Mouse (Mus musculus) heart, embryonic 13.5 days (tissue): ENCODE results near the gene Iqca. TPM values are rescaled to one million over a fixed set of nuclear protein-coding genes. Genes with fewer than 3 reads are reported as not detected.

ENCODE experiments used
- ATAC-seq: fragments of 200-750 bp; cut with Nextera tagmentation; 2 replicates; pipeline ENCODE4 v1.8.0; 2017; ENCODE audit warnings: moderate TSS enrichment; ENCODE audit not compliant: insufficient number of reproducible peaks, low FRiP score, low TSS enrichment; ENCODE audit errors: extremely low read depth
- H3K27ac ChIP-seq: fragments of 300-500 bp; sonication (generic); replicated peaks from 2 replicates; pipeline ENCODE4 v1.5.1; 2015; ENCODE audit warnings: moderate library complexity, mild to moderate bottlenecking, inconsistent platforms
- H3K27me3 ChIP-seq: fragments of 300-500 bp; sonication (generic); replicated peaks from 2 replicates; pipeline ENCODE4 v1.6.1; 2015; ENCODE audit warnings: mild to moderate bottlenecking, inconsistent platforms
- H3K36me3 ChIP-seq: fragments of 300-500 bp; sonication (generic); 2 replicates; pipeline ENCODE4 v1.6.1; 2015; ENCODE audit warnings: mild to moderate bottlenecking, inconsistent platforms
- H3K4me1 ChIP-seq: fragments of 300-500 bp; sonication (generic); 2 replicates; pipeline ENCODE4 v1.6.1; 2015; ENCODE audit warnings: inconsistent platforms
- H3K4me2 ChIP-seq: fragments of 300-500 bp; sonication (generic); 2 replicates; pipeline ENCODE4 v1.6.1; 2015; ENCODE audit warnings: inconsistent platforms, mild to moderate bottlenecking, moderate library complexity
- H3K4me3 ChIP-seq: fragments of 300-500 bp; sonication (generic); 2 replicates; pipeline ENCODE4 v1.5.1; 2015; ENCODE audit warnings: moderate library complexity, mild to moderate bottlenecking, inconsistent platforms
- H3K9ac ChIP-seq: fragments of 300-500 bp; sonication (generic); 2 replicates; pipeline ENCODE4 v1.6.1; 2015; ENCODE audit warnings: inconsistent platforms, mild to moderate bottlenecking, moderate library complexity
- H3K9me3 ChIP-seq: fragments of 300-500 bp; sonication (generic); 2 replicates; pipeline ENCODE4 v1.6.1; 2016; ENCODE audit warnings: inconsistent platforms
- WGBS: fragments of 180-500 bp; shearing (Covaris S2); methylation state at CpG from one replicate; pipeline ENCODE4 v1.1.7; 2015; ENCODE audit warnings: mixed read lengths; 5-methylcytosine and 5-hydroxymethylcytosine counted together
- polyA plus RNA-seq: library from polyadenylated mRNA; unstranded; fragments of >200 nt; fragmentation: Nextera tagmentation; extraction: Ambion mirVana; gene quantifications from 2 replicates; pipeline ENCODE4 v1.2.1, GENCODE M21; 2015

Gene Iqca
- polyA plus RNA-seq: 0.06 and 0.33 TPM in 2 replicates

GRCm38 (mm10) chr1:90153099-90153744 lies at the start of gene Iqca:
Gene Iqca (minus strand): TSS chr1:90153401.
- Histone ChIP-seq H3K9ac (peak within 1 kb of the TSS; percentile 41; the same call in 1 of the 2 replicates), H3K4me3 (peak within 1 kb of the TSS; percentile 34), H3K27ac (peak within 1 kb of the TSS; percentile 45), H3K4me2 (peak within 1 kb of the TSS; percentile 62), H3K36me3 (no peaks in the 10 kb centered on the region), H3K27me3 (peaks cover 86% of the 10 kb centered on the region), H3K4me1 (peaks cover 33% of the 10 kb centered on the region), H3K9me3 (no peaks in the 10 kb centered on the region)
- 3% methylated on average over 18 of the region's 18 CpGs for WGBS
- 0 out of 2 replicates have a peak, but pooled peaks have one; percentile 17 for ATAC-seq

DNA sequence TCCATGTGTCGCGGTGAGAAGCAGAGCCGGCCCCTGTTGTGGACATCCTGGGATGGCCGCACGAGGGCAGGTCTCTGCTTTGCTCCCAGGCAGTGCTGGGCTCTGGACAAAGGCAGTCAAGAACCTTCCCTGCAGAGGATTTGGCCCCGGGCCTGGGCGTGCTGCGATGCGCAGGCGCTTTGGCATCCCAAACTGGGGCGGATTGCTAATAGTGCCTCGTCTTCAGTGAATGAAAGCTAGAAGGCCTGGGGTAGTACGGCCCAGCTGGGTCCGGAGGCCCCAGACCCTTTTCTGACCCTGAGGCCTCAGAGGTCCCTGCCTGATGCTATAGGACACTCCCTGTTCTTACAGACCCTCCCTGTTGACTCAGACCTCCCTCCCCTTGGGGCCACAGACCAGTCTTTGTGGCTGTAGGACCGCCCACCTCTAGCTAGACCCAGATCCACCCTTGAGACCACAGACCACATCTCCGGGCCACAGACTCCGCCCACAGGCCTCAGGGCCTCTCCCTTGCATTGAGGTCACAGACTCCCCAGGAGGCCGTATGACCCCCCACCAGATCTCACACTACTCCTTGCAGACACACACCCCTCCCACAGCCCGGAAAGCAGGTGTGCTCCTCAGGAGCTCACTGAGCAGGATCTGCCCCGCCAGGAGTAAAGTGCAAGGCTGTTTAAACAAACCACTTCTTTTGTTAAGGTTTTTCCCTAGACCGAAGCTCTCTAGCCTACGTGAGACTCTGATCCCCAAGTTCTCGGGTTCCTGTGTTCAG lies 49.2 kb upstream of the Iqca start:
- H3K4me3 ChIP-seq: peak overlapping the region; percentile 64
- H3K27me3 ChIP-seq: peaks cover 36% of the 10 kb centered on the region
- no peaks in the 10 kb centered on the region for H3K36me3 ChIP-seq
- H3K4me2 ChIP-seq: peak overlapping the region; percentile 70
- peak overlapping the region; percentile 64 for H3K9ac ChIP-seq
- no peaks in the 10 kb centered on the region for H3K9me3 ChIP-seq
- peaks cover 40% of the 10 kb centered on the region for H3K4me1 ChIP-seq
- WGBS: 10% methylated on average over 23 of the region's 23 CpGs
- peak; percentile 63 for ATAC-seq
- peak overlapping the region; percentile 48; the same call in 1 of the 2 replicates for H3K27ac ChIP-seq

GRCm38 (mm10) chr1:90201655-90202054 lies 48.5 kb upstream of the Iqca start:
- Histone ChIP-seq H3K4me2 (peak overlapping the region; percentile 70), H3K9ac (no peak overlapping the region), H3K27me3 (peaks cover 36% of the 10 kb centered on the region), H3K36me3 (no peaks in the 10 kb centered on the region), H3K4me1 (peaks cover 33% of the 10 kb centered on the region), H3K9me3 (no peaks in the 10 kb centered on the region), H3K27ac (no peak overlapping the region), H3K4me3 (no peak overlapping the region)
- 52% methylated on average over 2 of the region's 2 CpGs for WGBS
- ATAC-seq: no peak

GRCm38 (mm10) chr1:90201246-90201645 lies 48.0 kb upstream of the Iqca start:
- Histone ChIP-seq H3K4me2 (no peak overlapping the region), H3K27ac (no peak overlapping the region), H3K9me3 (no peaks in the 10 kb centered on the region), H3K9ac (no peak overlapping the region), H3K27me3 (peaks cover 36% of the 10 kb centered on the region), H3K4me1 (peaks cover 30% of the 10 kb centered on the region), H3K36me3 (no peaks in the 10 kb centered on the region), H3K4me3 (no peak overlapping the region)
- WGBS: 71% methylated on average over 5 of the region's 5 CpGs
- ATAC-seq: no peak

DNA sequence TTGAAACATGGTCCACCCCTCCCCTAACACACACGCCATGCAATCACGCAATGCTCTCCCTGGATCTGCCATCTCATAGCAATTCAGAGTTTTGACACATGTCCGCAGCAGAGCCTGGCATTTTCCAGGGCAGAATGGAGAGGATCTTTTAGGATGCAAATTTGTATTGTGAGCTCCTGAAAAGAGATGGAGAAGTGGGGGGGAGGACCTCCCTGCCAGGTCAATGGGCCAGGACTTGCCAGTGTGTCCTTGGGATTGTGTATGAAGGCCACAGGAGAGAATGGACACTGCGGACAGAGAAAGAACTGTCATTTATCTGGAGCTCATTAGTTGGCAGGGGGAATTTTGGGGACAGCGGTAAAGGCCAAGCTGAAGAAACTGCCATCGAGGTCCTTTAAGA lies 35.8 kb upstream of the Iqca start:
- H3K36me3 ChIP-seq: no peaks in the 10 kb centered on the region
- H3K9me3 ChIP-seq: 0 out of 2 replicates have a peak, but pooled peaks cover 9% of the 10 kb centered on the region
- H3K27me3 ChIP-seq: peaks cover 14% of the 10 kb centered on the region; the same call in 1 of the 2 replicates
- no peaks in the 10 kb centered on the region for H3K4me1 ChIP-seq
- ATAC-seq: no peak
- no peak overlapping the region for H3K4me2 ChIP-seq
- no peak overlapping the region for H3K27ac ChIP-seq
- 90% methylated on average over 6 of the region's 6 CpGs for WGBS
- no peak overlapping the region for H3K4me3 ChIP-seq
- H3K9ac ChIP-seq: no peak overlapping the region

DNA sequence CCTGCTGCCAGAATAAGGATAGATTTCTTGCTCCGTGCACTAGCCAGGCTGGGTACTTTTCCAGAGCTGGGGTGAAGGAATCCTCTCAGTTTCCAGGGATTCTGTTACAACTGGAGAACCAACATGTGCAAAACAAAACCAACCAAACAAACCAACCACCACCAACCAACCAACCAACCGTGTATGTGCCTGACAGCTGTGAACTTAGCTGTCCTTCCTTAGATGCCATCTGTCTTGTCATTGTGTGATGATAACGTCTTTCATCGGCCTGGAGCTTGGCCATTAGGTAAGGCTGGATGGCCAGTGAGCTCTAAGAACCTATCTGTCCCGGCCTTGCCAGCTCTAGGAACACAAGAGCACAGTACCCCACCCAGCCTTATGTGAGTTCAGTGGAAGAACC lies 33.7 kb upstream of the Iqca start:
- peaks cover 22% of the 10 kb centered on the region; the same call in 1 of the 2 replicates for H3K27me3 ChIP-seq
- 0 out of 2 replicates have a peak, but pooled peaks cover 5% of the 10 kb centered on the region for H3K9me3 ChIP-seq
- 68% methylated on average over 5 of the region's 5 CpGs for WGBS
- no peak overlapping the region for H3K27ac ChIP-seq
- no peak overlapping the region for H3K9ac ChIP-seq
- no peak overlapping the region for H3K4me3 ChIP-seq
- no peak overlapping the region for H3K4me2 ChIP-seq
- H3K4me1 ChIP-seq: no peaks in the 10 kb centered on the region
- ATAC-seq: no peak
- no peaks in the 10 kb centered on the region for H3K36me3 ChIP-seq

DNA sequence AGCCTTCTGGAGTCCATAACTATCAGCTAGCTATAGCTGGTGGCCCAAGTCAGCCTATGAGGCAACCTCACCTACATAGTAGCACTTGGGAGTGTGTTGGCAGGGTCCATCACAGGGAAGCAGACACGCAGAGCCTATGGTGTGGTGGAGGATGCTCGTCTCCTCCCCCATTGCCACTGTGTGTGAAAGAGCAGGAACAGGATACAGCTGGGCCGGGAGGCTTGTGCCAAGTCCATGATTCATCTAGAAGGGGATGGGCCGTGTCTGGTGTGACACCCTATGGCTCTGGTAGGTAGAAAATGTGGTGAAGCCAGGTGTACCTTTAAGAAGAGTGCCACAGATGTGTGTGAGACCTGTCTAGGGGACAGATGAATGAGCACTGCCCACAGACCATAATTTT lies 33.0 kb upstream of the Iqca start:
- no peak for ATAC-seq
- Histone ChIP-seq H3K9ac (no peak overlapping the region), H3K4me1 (no peaks in the 10 kb centered on the region), H3K4me3 (no peak overlapping the region), H3K4me2 (no peak overlapping the region), H3K9me3 (0 out of 2 replicates have a peak, but pooled peaks cover 5% of the 10 kb centered on the region), H3K36me3 (no peaks in the 10 kb centered on the region), H3K27me3 (peaks cover 17% of the 10 kb centered on the region; the same call in 1 of the 2 replicates), H3K27ac (no peak overlapping the region)
- WGBS: 76% methylated on average over 4 of the region's 4 CpGs

DNA sequence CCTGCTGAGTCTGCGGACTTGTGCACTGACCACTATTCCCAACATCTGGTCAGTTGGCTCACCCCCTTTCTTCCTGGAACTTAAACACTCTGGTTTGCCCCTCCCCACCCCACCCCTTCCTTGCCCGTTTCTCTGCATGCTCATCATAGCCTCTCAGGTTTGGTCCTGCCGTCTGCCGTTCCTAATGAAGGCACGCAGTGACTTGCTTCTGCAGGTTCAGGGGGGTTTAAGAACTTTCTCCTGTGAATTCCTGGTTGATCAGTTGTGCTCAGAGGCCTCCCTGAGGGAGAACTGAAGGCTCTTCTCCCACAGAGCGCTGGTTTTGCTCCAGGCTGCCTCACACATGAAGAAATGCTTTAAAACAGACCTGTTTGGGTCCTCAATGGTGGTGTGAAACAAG lies 30.4 kb upstream of the Iqca start:
- peaks cover 22% of the 10 kb centered on the region; the same call in 1 of the 2 replicates for H3K27me3 ChIP-seq
- H3K9me3 ChIP-seq: 0 out of 2 replicates have a peak, but pooled peaks cover 5% of the 10 kb centered on the region
- no peak overlapping the region for H3K9ac ChIP-seq
- no peak overlapping the region for H3K4me3 ChIP-seq
- no peaks in the 10 kb centered on the region for H3K36me3 ChIP-seq
- 58% methylated on average over 6 of the region's 6 CpGs for WGBS
- H3K27ac ChIP-seq: no peak overlapping the region
- H3K4me2 ChIP-seq: no peak overlapping the region
- H3K4me1 ChIP-seq: no peaks in the 10 kb centered on the region
- no peak for ATAC-seq

DNA sequence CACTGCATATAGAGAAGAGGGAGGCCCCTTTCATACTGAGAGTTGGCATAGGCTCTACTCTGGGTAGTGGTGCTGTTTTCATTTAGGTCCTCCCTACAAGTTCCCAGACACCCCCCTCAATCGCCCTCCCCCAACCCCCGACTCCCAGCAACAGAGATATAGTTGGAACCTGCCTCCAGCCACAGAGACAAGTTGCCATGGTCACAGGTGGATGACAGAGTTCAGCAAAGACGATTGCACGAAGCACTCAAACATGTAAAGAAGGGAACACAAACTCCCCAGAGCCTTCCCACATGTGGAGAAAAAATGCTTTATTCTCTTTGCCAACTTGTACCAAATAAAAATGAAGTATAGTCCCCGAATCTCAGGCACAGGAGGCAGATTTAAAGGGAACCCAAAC lies 29.3 kb upstream of the Iqca start:
- H3K9me3 ChIP-seq: 0 out of 2 replicates have a peak, but pooled peaks cover 5% of the 10 kb centered on the region
- 45% methylated on average over 5 of the region's 5 CpGs for WGBS
- H3K9ac ChIP-seq: no peak overlapping the region
- no peak for ATAC-seq
- H3K36me3 ChIP-seq: no peaks in the 10 kb centered on the region
- peaks cover 22% of the 10 kb centered on the region; the same call in 1 of the 2 replicates for H3K27me3 ChIP-seq
- no peaks in the 10 kb centered on the region for H3K4me1 ChIP-seq
- H3K27ac ChIP-seq: no peak overlapping the region
- no peak overlapping the region for H3K4me3 ChIP-seq
- no peak overlapping the region for H3K4me2 ChIP-seq

DNA sequence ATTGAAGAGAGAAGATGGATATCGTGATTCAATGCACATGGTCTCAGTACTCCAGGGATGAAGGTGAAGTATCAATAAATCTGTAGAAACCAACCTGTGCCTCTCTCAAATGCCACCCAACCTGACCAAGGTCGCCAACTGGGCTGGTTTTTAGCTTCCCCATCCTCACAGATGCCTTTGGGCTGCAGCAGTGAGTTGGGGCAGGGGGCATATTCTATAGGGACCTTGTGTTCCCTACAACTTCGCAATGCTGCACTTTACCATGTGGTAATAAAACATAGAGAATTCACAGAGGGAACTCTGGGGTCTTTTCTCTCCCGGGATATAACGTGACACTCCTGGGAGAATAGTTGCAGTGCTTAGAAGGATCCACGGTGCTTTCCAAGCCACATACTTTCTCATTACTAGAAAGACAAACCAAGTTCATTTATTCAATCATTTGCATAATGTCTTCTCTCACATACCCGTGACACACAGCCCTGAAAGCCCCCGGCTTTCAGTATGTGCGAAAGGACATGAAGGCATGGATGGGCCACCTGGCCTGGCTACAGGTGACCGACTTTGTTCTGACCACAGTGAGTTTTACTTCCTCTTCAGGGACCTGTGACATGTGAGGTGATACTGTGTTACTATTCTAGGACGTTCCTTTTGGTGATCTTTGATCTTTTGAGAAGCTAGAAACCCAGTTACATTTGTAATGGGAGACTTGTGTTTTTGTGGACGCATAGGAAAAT lies 27.9 kb upstream of the Iqca start:
- Histone ChIP-seq H3K4me1 (peaks cover 5% of the 10 kb centered on the region), H3K9ac (no peak overlapping the region), H3K4me3 (no peak overlapping the region), H3K27ac (no peak overlapping the region), H3K36me3 (no peaks in the 10 kb centered on the region), H3K4me2 (no peak overlapping the region), H3K9me3 (no peaks in the 10 kb centered on the region), H3K27me3 (peaks cover 22% of the 10 kb centered on the region; the same call in 1 of the 2 replicates)
- ATAC-seq: no peak
- WGBS: 80% methylated on average over 12 of the region's 12 CpGs

GRCm38 (mm10) chr1:90180479-90180878 lies 27.3 kb upstream of the Iqca start:
- Histone ChIP-seq H3K27ac (no peak overlapping the region), H3K36me3 (no peaks in the 10 kb centered on the region), H3K9me3 (no peaks in the 10 kb centered on the region), H3K4me3 (no peak overlapping the region), H3K27me3 (peaks cover 22% of the 10 kb centered on the region; the same call in 1 of the 2 replicates), H3K9ac (no peak overlapping the region), H3K4me1 (peaks cover 10% of the 10 kb centered on the region), H3K4me2 (no peak overlapping the region)
- WGBS: 71% methylated on average over 7 of the region's 7 CpGs
- ATAC-seq: no peak
